Mouse (Mus musculus) lung, adult 2 months (tissue): ENCODE results near the gene Trit1.

Experiments used
- CTCF ChIP-seq: fragments of 200-500 bp; IDR thresholded peaks from 2 replicates; pipeline ENCODE4 v1.5.1; 2011; ENCODE audit warnings: mild to moderate bottlenecking, low read length, control low read depth; ENCODE audit not compliant: insufficient read depth
- POLR2A ChIP-seq: fragments of 200-500 bp; IDR thresholded peaks from 2 replicates; pipeline ENCODE4 v1.6.1; 2011; ENCODE audit warnings: low read depth, mild to moderate bottlenecking, control low read depth, low read length, borderline replicate concordance; ENCODE audit errors: extremely low read depth

DNA sequence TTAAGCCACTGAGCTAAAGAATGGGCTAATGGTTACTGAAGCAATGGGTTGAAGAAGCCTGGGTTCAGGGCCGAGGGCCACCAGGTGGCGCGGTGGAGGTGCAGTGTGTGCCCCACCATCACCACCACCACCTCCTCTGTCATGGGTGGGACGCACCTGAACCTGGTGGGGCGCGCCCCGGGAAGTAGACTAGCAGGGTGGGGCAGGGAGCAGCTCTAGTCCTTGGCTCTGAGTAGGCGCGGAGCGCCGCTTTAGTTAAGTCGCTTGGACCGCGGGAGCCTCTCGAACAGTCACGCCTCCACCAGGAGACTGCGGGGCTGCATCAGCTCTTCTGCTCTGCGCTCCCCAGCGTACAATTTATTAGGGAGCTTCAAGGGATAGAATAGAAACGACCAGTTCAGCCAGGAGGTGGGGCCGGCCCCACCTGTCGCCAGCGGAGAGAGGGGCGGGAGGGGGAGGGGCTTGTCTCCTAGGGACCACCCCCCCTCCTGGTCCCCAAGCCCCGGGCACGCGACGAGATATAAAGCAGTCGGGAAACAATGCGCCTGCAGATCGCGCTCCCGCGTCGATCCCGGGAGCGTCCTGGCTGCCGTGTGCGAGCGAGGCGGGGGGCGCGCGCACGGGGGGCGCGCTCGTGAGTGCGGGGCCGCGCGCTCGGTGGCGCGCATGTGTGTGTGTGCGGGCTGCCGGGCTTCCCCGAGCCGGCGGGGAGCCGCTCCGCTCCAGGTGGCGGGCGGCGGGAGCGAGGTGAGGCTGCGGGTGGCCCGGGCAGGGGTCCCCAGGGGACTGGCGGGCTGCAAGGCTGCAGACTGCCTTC lies 20.8 kb upstream of the Trit1 start, which contains the start of gene Mycl:
- TF ChIP-seq POLR2A, result no peak
- peak; percentile 72 for TF ChIP-seq CTCF
